Mouse (Mus musculus) adrenal gland, adult (tissue): ENCODE data around the gene Ccnd2.

ENCODE experiments used
- DNase-seq, 2 experiments: peaks; one replicate each; pipeline ENCODE4 v3.0.0; 2022 to 2023; ENCODE audit warnings: low spot score in 1 of 2; ENCODE audit not compliant: inconsistent age in 2 of 2

Gene Ccnd2

DNA sequence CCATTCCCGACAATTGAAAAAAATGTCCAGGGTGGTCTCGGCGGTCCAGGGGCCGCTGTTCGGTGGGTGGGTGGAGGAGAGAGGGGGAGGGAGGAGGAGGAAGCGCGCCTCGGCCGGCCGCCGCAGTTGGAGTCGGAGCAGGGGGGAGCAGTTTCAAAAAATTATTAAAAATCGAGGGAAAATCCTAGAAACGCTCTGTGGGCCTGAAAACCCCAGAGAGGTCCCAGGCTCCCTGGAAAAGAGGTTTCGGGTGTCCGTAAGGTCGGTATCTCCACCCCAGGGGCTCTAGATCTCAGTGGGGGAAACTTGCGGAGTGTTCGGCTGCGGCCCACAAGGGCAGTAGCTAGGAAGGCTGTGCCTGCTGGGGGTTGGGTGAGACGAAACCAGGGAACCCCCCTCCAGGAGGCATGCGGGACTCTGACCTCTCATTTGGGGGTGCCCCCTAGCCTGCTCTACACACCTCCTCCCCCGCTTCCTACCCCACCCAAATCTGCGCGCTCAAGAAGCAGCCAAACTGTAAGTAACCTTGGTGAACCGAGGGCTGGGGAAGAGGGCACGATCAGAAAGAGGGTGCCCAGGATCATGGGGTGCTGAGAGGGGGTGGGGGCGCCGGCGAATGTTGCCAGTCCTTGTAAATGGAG is 2.6 kb downstream of the Ccnd2 start:
- peak; percentile 73 to 91 for DNase-seq

DNA sequence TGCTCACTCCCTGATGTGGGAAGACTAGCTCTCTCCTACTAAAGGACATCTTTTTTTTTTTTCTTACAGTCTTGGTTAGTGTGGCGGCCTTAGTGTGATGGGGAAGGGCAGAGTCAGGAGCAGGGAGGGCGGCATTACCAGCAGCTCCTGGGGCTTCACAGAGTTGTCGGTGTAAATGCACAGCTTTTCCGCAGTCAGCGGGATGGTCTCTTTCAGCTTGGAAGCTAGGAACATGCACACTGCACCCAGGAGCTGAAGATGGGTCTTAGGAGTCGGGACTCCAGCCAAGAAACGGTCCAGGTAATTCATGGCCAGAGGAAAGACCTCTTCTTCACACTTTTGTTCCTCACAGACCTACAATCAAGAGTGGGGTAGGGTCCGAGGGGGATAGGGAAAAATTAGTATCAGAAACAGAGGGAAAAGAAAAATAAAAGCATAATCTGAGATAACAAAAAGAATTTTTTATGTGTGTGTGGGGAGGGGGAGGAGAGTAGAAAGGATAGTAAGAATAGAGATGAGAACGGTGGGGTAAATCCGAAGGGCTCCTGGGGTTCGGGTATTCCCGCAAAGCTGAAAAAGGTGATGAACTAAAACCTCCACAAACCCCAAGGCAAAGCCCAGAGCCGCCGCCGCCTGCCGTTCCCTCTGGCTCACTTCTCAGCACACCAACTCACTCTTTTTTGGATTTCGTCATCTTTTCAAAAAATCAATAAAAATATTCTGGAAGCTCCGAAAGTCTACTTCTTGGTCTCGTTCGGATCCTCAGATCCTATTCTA is 3.3 kb downstream of the Ccnd2 start:
- DNase-seq, result peak; percentile 55 to 77

DNA sequence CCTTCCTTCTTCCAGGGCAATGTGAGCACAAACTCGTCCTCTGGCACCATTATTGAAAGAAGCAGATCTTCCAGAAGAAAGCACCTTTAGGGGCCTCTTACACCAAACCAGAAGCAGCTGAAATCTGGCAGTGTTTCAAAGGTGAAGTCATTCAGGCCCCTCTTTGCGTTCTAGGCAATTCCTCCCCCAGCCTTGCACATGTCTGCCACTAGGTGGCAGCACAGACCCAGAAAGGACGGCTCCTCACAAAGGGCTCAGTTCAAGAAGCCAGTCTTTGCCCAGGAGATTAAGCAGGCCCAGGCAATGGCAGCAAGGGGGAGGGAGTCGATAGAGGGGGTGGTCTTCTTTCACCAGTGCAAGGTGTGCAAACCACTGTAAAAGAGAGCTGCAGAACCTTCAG is 4.3 kb downstream of the Ccnd2 start:
- peak; percentile 91 to 97 for DNase-seq

DNA sequence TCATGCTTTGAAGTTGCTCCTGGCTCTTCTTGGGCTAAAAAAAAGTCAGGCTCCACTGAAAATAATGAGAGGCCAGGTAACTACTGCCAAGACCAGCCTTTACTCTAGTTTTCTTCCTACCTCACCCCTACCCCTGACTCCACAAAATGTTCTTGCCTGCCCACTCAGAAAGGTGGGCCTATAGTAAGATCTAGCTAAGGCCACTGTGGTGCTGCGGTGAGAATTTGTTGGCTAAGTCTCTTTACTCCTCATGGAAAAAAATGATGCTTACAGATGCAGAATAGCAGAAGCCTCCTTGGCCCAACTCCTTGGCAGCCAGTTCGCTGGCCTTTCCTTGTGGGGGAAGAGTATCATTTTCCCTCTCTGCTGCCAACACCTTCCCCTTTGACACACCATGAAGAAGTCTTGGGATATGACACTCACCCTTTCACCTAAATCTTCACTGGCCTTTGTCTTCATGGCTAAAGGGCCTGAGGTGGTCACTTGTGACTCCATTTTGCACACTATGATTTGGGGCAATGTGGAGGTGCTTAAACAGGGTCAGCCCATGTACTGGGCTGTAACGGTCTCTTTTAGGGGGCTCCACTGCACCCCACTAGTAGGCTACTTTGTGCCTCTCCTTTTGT is 5.6 kb downstream of the Ccnd2 start:
- peak in 1 of 2 experiments; percentile 48 for DNase-seq

DNA sequence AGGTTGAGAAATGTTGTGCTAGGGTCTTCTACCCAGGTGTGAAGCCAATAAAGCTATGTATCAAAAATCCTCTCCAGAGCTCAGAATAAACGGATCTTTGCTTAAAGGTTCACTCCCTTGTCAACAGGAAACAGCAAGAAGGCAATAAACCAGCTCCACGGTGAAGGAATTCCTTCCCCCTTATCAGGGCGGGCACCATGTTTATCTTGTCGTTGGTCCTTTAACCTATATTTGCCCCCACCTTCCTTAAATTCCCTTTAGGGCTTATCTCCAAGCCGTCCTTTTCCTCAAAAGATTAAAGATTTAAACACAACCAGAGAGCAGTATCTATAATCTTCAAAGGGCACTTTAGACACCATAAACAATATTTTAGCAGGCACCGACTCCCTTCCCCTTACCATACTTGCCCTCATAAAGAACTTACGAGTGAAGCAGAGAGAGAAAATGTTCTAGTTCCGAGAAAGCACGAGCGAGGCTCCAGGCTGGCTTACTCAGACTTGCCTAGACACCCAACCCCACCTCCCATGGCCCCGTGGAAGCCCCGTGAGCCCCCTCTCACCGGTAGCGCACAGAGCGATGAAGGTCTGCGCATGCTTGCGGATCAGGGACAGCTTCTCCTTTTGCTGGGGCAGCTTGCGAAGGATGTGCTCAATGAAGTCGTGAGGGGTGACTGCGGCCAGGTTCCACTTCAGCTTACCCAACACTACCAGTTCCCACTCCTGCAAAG is 6.4 kb downstream of the Ccnd2 start:
- DNase-seq, result no peak

DNA sequence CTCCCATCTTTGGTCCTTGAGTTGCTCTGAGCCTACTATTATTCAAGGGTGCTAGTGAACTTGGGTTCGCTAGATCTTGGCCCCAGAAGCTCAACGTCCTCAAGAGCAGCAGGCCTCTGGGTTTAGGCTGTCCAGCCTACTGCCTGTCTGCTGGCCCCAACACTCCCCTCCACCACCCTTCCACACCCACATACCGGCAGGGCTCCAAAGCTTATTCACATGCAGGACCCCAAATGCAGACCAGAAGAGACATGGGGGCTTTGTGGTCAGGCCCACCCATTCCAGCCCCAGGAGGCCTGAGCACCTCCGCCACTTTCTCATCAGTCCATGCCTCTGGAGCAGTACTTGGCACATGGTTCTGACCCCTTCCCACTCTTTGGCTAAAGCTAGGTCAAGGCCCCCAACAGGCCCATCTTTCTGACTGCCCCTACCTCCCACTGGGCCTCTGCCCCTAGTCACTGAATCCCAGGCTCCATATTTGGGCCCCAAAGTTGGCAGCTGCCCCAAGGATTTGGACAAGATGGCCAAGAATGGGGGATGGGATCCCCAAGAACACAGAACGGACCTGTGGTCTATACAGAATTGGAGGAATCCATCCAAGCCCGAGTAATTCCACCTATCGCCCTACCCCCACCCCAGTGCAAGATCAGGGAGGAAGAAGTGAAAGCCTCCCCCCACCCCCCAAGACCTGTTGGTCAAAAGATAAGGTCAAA is 8.3 kb downstream of the Ccnd2 start:
- peak in 1 of 2 experiments; percentile 61 for DNase-seq

DNA sequence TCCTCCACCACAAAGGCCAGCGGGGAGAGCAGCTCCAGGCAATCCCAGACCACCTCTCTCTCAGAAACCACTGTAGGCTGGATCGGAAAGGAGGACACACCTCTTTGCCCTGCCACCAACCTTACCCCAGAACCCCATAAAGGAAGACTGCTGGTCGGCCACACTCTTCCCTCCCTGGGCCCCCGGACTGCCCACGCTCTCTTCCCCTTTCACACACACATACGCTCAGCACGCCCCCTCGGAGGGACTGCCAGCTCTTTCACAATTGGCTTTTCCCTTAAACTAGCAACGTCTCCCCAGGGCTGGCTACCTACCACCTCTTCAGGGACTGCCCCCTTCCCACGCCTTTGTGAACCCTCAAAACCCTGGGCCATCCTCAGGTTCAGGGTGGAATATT is 8.9 kb downstream of the Ccnd2 start:
- peak in 1 of 2 experiments; percentile 64 for DNase-seq

DNA sequence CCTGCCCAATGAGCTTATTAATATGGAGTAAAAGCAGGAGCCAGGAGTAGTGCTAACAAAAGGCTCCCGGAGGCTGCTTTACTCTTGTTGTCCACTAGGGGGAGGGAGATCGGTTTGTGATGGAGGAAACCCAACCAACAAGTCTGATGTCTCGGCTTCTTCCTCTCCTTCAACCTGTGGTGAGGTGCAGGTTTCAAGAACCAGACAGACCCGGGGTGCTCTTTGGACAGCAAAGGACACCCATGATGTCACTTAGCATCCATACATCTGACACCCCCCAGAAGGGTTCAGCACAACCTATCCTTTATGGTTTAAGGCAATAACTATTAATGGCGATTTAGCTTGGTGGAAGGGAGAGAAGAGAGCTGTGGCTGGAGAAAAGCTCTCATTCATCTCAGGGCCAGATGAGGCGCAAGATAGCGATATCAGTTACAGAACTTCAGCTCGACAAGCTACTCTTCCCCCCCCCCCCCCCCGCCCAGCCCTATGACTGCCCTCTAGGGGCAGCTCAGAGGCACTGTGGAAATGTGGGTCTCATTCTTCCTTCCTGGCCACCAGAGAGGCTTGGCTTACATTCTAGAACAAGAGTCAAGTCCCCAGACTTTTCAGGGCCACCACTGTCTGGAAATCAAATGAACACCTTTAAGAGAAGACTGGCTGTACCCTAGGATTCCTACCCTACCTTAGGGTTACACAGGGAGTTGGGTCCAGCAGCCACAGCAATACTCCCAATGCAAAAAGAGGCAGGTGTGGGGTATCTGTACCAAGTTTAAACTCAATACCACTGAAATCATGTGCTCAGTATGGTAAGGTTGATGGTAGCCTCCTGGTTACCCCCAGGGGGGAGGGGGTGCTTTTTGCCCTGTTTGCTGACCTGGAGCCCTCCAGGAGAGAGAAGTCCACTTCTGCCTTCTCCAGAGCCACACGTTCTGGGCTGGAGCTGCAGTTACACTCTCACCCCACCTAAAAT is 9.6 kb downstream of the Ccnd2 start:
- peak; percentile 55 to 89 for DNase-seq

DNA sequence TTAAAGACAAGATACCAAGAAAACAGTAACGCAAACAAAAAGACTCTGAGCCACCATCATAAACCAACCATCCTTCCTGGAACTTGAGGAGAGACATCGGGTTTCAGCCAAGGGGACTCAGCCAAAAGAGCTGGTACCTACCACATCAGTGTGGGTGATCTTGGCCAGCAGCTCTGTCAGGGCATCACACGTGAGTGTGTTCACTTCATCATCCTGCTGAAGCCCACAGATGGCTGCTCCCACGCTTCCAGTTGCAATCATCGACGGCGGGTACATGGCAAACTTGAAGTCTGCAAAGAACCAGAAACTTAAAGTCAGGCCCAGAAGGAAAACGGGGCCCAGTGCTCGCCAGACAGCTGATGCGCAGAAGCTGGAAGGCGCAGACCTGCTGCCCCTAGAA is 13.0 kb downstream of the Ccnd2 start:
- peak in 1 of 2 experiments; percentile 26 for DNase-seq

DNA sequence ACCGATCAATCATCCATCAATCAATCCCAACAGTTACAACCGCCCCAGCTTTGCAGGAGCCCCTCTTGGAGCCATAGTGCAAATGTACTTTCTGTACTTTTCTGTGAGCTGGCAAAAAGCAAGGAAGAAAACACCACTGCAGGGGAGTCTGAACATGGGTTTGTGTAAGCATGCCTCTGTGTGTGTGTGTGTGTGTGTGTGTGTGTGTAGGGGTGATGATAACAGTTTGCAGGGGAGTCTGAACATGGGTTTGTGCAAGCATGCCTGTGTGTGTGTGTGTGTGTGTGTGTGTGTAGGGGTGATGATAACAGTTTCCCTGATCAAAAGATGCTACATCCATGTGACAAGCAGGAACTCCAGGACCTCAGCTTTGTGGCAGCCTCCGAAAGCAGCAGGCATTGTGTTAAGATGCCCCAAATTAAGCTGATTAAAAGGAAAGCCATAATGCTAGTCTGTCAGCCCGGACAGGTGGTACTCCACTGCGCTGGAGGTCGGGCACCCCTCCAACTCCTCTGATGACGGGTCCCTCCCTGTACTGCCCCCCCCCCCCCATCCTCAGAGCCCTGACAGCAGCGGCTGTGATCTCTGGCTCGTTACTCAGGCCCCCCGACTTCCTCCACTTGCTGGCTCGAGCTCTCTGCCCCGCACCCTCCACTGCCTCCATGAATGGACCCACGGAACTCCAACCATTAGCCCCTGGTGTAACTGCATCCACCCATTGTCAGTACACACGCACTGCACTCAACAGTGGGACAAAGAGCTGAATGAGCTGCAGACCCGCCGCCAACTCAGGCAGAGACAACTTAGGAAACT is 18.4 kb downstream of the Ccnd2 start:
- no peak for DNase-seq

DNA sequence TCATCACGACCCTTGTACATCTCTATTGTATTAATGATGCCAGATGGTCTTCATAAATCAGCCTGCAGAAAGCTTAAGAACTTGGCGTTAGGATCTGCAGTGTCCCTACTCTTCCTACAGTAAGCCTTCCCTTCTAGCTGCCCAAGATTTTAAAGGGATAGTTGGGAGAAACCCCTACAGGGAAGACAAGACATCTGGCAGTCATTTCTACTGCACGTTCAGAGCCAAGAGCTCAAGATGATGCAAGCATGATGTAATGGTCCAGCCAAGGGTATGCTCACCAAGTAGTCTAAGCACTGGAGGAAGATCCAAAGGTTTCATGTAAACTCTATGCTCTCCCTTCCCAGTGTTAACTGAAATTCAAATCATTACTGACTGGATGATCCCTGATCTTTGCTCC is 19.3 kb downstream of the Ccnd2 start:
- DNase-seq, result no peak

DNA sequence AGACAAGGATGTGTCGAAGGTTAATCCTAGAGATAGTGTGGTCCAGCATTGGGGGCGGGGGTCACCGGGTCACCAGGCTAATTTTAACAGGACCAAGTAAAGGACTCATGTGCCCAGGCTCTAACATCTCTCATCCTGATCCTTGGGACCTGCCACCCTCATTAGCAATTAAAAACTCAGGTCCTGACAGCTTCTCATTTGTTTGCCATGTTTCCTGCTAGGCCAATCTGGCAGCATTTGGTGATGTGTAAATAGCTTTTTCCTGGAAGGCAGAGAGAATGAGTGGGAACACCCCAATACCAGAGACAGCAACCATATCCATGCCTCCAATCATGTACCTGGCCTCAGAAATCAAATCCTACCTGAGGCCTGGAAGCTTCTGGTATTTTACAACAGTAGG is 20.0 kb downstream of the Ccnd2 start:
- no peak for DNase-seq

DNA sequence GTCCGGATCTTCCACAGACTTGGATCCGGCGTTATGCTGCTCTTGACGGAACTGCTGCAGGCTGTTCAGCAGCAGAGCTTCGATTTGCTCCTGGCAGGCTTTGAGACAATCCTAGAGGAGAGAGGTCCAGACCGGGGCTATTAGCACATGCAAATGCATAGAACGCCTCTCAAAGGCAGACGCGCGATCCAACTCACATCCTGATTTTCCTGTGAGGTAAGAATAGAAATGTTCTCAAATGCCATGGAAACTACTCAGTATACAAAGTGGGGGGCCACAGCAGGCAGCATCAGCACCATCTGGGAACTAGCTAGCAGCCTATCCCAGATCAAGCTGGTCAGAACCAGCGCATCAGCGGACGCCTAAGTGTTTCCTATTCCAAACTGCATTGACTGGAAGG is 21.6 kb downstream of the Ccnd2 start:
- no peak for DNase-seq

DNA sequence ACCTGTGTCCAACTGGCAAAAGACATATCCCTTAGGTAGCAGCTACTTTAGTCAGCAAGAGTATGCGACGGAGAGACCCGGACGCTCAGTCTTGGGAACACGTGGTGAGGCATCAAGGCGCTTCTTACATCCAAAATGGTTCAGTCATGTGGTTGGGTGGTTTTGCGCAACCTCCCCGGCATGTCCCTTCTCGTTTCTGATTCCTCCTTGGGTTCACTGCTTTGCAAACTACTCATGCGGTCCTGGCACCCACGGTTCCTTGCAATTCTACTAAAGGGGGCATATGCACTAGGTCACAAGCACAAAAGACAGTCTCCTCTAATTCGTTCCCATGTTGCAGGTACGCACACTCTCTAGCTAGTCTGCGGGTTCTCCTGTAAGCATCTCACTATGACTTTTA is 22.3 kb downstream of the Ccnd2 start:
- DNase-seq, result no peak

DNA sequence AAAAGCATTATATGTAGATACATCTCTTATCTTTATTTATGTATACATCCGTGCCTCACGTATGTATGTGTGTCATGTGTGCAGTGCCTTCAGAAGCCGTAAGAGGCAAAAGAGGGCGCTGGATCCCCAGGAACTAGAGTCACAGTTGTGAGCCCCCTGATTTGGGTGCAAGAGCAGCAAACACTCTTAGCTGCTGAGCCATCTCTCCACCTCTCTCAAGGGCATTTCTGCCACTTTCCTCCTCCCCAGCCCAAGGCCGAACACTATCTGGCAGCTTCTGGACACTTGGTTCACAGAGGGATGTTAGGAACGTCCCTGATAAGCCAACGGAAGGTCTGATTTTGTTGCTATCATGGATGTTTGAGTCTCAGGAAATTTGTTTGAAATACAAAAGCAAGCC is 28.5 kb downstream of the Ccnd2 start:
- peak; percentile 76 to 83 for DNase-seq

DNA sequence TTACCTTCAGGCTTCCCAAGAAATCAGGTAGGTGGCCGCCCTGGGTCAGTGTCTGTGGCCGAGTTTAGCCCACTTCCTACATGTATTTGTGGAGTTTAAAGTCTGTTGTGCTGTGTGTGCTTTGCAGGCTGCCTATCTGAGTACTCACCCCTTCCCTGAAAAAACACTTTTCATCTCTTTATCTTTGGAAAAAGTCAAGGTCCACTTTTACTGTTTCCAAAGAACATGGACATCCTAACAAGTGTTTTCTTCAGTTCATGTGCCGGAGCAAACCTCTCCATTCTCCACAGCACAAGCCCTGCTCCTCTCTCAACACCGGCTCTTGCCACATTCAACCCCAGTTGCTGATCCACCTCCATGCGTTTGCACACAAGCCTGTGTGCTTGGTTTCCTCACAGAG is 29.0 kb downstream of the Ccnd2 start:
- peak; percentile 58 to 81 for DNase-seq

DNA sequence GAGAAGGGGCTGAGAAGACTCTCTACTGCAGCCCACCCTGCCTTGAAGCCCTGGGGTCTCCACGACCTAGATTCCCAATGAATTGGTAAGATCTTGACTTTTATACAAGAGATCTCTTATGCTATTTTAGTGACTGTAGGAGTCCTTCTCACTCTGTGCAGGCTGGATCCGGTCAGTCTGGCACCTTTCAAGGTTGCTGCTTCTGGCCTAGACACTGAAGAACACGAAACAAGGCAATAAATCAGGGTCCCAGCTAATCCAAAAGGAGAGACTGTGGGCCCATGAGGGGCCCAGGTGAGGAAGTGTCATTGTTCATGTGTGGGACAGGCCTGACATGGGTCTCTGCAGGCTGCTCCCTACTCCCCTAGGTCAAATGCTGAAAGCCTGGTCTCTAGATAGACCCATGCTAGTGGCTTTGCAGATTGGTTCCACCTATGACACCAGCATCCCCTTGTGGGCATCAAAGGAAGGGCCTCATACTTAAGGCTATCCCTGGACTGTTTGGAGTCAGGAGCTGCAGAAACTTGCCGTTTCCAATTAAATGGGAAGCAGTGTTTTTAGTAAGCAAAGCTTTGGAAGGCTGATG is 29.7 kb downstream of the Ccnd2 start:
- DNase-seq, result peak; percentile 77 to 91

DNA sequence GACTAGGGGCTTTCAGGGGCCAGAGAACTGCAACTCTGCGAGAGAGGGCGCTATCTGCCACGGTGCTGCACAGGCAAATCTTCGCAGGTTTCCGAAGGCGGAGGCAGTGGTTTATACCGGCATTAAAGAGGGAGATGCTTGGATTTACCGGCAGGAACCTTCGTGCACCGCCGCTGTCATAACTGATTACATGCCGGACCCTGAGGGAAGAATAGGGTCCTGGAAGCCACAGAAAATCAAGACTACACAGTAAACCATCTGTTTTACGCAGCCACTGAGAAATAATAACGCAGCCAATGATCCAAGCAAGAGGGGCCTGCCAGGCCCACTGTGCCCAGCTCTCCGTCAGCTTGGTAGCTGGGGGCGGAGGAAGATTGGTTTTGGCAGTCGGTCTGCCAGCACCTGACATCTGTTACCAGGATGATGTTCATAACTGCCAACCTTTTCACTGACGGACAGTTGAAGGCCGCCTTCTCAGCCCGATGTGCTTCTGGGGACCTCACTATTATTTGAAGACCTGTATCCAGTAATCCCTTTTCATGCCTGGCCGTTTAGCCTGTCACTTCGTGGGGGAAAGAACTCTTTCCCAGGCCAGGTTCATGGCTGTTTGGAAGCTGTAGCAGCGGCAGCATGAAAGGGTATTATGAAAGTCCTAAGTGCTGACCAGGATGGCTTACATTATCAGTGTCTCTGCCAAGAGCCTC is 37.1 kb downstream of the Ccnd2 start:
- no peak for DNase-seq
